Mouse (Mus musculus): ENCODE data around the gene Rps6ka5. TPM values are rescaled to one million over a fixed set of nuclear protein-coding genes. Genes with fewer than 3 reads are reported as not detected.

The Rps6ka5 gene
- polyA plus RNA-seq, 1 experiment from 2014 or later: 2.5 TPM

- TF ChIP-seq CTCF (IDR thresholded peaks at IDR 0.05): no peak
- in situ Hi-C loops (cut with MboI; ENCODE audit: low pct_unique_long_range_greater_than_20kb): no loop called here
- ATAC-seq: no peak
- ChIA-PET POLR2A (no interaction called here), CTCF (interaction anchor here (1.1 kb wide), 1 partner anchor 9 kb away, joined by 4 read pairs; no protein-coding TSS in a partner anchor)
- H3K27me3 ChIP-seq: no peaks in the 10 kb centered on the region
- DNase-seq (ENCODE audit: low read depth, low spot score): no peak
Measured at GRCm38 (mm10) chr12:100533209-100533608, 193.6 kb downstream of the Rps6ka5 start.

GRCm38 (mm10) chr12:100531740-100532139 is 195.0 kb downstream of the Rps6ka5 start:
- DNase-seq (ENCODE audit: low read depth, low spot score): no peak
- ChIA-PET CTCF (no interaction called here), POLR2A (no interaction called here)
- ATAC-seq: no peak
- in situ Hi-C loops (cut with MboI; ENCODE audit: low pct_unique_long_range_greater_than_20kb): no loop called here
- no peaks in the 10 kb centered on the region for H3K27me3 ChIP-seq
- no peak for TF ChIP-seq CTCF (IDR thresholded peaks at IDR 0.05)

DNA sequence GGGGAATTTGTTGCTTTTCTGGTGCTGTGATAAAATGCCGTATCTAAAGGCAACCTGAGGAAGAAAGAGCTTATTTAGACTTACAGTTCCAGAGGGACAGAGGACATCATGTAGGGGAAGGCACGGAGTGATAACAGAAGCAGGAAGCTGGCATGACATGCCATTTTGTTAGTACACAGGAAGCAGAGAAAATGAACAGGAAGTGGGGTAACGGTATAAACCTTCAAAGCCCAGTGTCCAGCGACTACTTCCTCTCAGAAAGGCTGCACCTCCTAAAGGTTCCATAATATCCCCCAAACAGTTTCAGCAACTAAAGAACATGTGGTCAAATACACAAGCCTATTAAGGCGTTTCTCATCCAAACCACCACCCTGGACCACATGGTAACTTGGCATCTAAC is 195.9 kb downstream of the Rps6ka5 start:
- no peak for ATAC-seq
- ChIA-PET CTCF (no interaction called here), POLR2A (no interaction called here)
- TF ChIP-seq CTCF (IDR thresholded peaks at IDR 0.05): no peak
- no peak for DNase-seq (ENCODE audit: low read depth, low spot score)
- no peaks in the 10 kb centered on the region for H3K27me3 ChIP-seq
- in situ Hi-C loops (cut with MboI; ENCODE audit: low pct_unique_long_range_greater_than_20kb): no loop called here

DNA sequence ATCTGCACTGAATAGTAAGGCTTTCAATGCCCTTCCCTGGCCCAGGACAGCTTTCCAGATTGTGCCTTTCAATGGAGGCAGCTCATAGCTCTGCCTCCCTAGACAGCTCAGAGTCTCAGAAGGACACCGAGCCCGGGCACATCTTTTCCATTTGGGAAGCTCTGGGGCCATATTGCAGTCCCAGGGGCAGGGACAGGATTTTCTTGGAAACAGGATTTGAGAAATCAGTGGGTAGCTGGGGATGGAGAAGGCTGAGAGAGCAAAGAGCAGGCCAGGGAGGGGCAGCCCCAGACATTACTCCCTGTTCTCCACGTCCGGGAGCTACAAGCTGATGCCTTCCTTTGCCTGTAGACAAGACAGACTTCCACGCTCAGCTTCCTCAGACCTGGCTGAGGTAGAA is 197.1 kb downstream of the Rps6ka5 start:
- no peak for ATAC-seq
- in situ Hi-C loops (cut with MboI; ENCODE audit: low pct_unique_long_range_greater_than_20kb): no loop called here
- ChIA-PET CTCF (interaction anchor here (1.0 kb wide), 1 partner anchor 49 kb away, joined by 4 read pairs; no protein-coding TSS in a partner anchor), POLR2A (no interaction called here)
- TF ChIP-seq CTCF (IDR thresholded peaks at IDR 0.05): no peak
- no peak for DNase-seq (ENCODE audit: low read depth, low spot score)
- H3K27me3 ChIP-seq: no peaks in the 10 kb centered on the region

GRCm38 (mm10) chr12:100529172-100529571 is 197.6 kb downstream of the Rps6ka5 start:
- DNase-seq (ENCODE audit: low read depth, low spot score): no peak
- no peak for TF ChIP-seq CTCF (IDR thresholded peaks at IDR 0.05)
- ChIA-PET POLR2A (no interaction called here), CTCF (interaction anchor here (0.7 to 1.0 kb wide), 2 partner anchors 11 to 49 kb away, joined by 3 to 4 read pairs; no protein-coding TSS in a partner anchor)
- no peaks in the 10 kb centered on the region for H3K27me3 ChIP-seq
- ATAC-seq: no peak
- in situ Hi-C loops (cut with MboI; ENCODE audit: low pct_unique_long_range_greater_than_20kb): no loop called here

- no peak for TF ChIP-seq CTCF (IDR thresholded peaks at IDR 0.05)
- ChIA-PET POLR2A (no interaction called here), CTCF (interaction anchor here (1.0 kb wide), 1 partner anchor 9 kb away, joined by 3 read pairs; no protein-coding TSS in a partner anchor)
- in situ Hi-C loops (cut with MboI; ENCODE audit: low pct_unique_long_range_greater_than_20kb): no loop called here
- no peak for ATAC-seq
- DNase-seq (ENCODE audit: low read depth, low spot score): no peak
- H3K27me3 ChIP-seq: no peaks in the 10 kb centered on the region
Measured at GRCm38 (mm10) chr12:100528246-100528645, 198.5 kb downstream of the Rps6ka5 start.

GRCm38 (mm10) chr12:100527753-100528152 is 199.0 kb downstream of the Rps6ka5 start:
- DNase-seq (ENCODE audit: low read depth, low spot score) (no peak), ATAC-seq (peak; percentile 80)
- POLR2A ChIA-PET: no interaction called here
- H3K27me3 ChIP-seq: no peaks in the 10 kb centered on the region
- no peak for TF ChIP-seq CTCF (IDR thresholded peaks at IDR 0.05)
- CTCF ChIA-PET: interaction anchor here (1.0 kb wide), 1 partner anchor 9 kb away, joined by 3 read pairs; no protein-coding TSS in a partner anchor
- in situ Hi-C loops (cut with MboI; ENCODE audit: low pct_unique_long_range_greater_than_20kb): no loop called here

- peak; percentile 13 for ATAC-seq
- no peak for DNase-seq (ENCODE audit: low read depth, low spot score)
- ChIA-PET POLR2A (no interaction called here), CTCF (interaction anchor here (1.0 kb wide), 1 partner anchor 8 kb away, joined by 3 read pairs; no protein-coding TSS in a partner anchor)
- in situ Hi-C loops (cut with MboI; ENCODE audit: low pct_unique_long_range_greater_than_20kb): no loop called here
- TF ChIP-seq CTCF (IDR thresholded peaks at IDR 0.05): no peak
- no peaks in the 10 kb centered on the region for H3K27me3 ChIP-seq
Measured at GRCm38 (mm10) chr12:100527241-100527640, 199.5 kb downstream of the Rps6ka5 start.

GRCm38 (mm10) chr12:100525939-100526338 is 200.8 kb downstream of the Rps6ka5 start:
- DNase-seq (ENCODE audit: low read depth, low spot score) (no peak), ATAC-seq (no peak)
- H3K27me3 ChIP-seq: no peaks in the 10 kb centered on the region
- in situ Hi-C loops (cut with MboI; ENCODE audit: low pct_unique_long_range_greater_than_20kb): no loop called here
- no peak for TF ChIP-seq CTCF (IDR thresholded peaks at IDR 0.05)
- ChIA-PET CTCF (interaction anchor here (0.6 to 1.1 kb wide), 3 partner anchors 9 to 426 kb away, joined by 3 read pairs; no protein-coding TSS in a partner anchor), POLR2A (no interaction called here)

DNA sequence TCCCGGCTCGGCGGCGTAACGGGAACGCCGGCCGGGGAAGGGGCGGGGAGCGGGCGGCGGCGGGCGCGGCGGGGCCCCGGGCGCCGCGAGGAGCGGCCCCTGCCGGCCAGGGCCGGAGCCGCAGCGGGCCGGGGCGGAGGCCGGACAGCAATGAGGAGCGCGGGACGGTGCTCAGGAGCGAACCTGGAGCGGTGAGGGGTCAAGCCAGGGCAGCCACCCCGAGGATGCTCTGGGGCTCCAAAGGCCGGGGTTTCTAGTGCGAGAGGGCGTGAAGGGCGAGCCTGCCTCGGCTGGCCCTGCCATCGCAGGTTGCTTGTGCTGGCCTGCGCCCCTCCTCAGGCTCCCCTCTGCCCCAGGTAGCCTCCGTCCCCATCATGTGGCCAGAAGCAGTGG is 206.0 kb downstream of the Rps6ka5 start, which contains the start of gene Ttc7b:
Ttc7b (minus strand) TSS at position 33 of the 393 bp plus-strand sequence.
- in situ Hi-C loops (cut with MboI; ENCODE audit: low pct_unique_long_range_greater_than_20kb): no loop called here
- DNase-seq (ENCODE audit: low read depth, low spot score): no peak
- ChIA-PET CTCF (no interaction called here), POLR2A (interaction anchor here (0.6 kb wide), 1 partner anchor 265 kb away, joined by 3 read pairs; no protein-coding TSS in a partner anchor)
- H3K27me3 ChIP-seq: no peaks in the 10 kb centered on the region
- peak; percentile 80 for ATAC-seq
- no peak for TF ChIP-seq CTCF (IDR thresholded peaks at IDR 0.05)

DNA sequence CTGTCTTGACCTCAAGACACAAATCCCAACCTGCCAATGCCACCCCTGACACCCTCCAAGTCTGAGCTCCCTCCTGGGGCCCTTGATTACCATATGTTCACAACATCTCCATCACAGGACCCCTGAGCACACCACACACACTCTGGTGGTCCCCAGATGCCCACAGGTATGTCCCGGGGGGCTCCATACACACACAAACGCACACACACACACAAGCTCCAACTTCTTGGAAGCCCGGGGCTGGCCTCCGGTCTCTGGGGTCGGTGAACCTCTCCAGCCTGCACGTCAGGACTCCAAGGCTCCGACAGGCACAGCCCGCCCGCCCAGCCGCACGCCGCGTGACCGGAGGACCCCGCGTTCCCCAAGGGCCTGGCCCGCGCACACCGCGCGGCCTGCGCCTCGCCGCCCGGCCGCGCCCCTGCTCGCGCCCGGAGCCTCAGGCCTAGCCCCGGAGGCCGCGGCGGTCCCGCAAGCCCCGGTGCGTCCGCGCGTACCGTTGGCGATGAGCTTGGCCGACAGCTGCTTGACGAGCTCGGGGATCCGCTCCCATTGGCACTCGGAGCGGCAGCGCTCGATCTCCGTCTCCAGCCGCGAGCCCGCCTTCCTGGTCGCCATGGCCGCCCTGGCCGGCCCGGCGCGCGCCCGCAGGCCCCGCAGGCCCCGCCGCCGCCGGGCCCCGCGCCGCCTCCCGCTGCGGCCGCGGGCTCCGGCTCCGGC is 206.5 kb downstream of the Rps6ka5 start:
- no peaks in the 10 kb centered on the region for H3K27me3 ChIP-seq
- CTCF ChIA-PET: no interaction called here
- POLR2A ChIA-PET: interaction anchor here (0.6 kb wide), 1 partner anchor 187 kb away, joined by 3 read pairs; no protein-coding TSS in a partner anchor
- peak; percentile 48 for ATAC-seq
- TF ChIP-seq CTCF (IDR thresholded peaks at IDR 0.05): no peak
- no peak for DNase-seq (ENCODE audit: low read depth, low spot score)
- in situ Hi-C loops (cut with MboI; ENCODE audit: low pct_unique_long_range_greater_than_20kb): no loop called here
